Mouse (Mus musculus) thymus, postnatal 14 days (tissue): Measurements from ENCODE around the gene Chuk.
"Not testable (repeated sequence)": the region's sequence is repeated elsewhere in the genome, so short reads cannot be mapped to it uniquely, and the experiment has no call there.

Source experiments
- DNase-seq: peaks from one replicate; pipeline ENCODE4 v3.0.0; 2021

Chuk gene

DNA sequence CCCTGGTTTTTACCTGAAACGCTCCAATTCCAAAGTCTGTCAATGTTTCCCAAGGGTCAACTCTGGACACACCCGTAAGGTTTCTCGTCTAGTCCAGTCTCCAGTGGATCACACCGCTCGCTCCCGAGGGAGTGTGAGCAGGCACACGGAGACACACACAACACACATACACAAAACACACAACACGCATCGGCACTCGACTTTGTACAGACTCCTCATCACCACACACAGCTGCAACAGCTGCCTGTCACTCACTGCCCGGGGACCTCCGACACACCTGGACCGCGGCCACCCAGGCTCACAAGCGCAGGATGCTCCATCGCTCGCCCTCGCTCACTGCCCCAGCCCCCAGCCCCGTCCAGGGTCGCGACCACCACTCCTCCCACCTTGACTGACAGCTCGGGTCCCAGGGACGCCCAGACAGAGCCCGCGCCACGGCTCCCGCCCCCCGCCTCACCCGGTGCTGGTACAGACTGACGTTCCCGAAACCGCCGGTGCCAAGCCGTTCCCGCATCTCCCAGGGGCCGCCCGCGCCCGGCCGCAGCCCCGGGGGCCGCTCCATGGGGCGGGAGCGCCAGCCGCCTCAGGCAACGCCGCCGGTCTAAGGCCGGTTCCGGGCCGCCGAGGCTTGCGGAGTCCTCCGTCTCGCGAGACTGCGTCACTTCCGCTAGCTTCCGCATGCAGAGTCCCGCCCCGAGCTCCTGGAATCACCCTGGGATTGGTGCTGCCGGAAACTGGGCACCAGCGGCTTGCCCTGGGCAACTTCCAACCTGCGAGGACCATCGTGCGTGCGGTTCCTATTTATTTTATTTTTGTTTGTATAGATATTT lies at the start of gene Chuk:
Gene Chuk (minus strand): TSS at position 650 of the 830 bp plus-strand sequence.
- DNase-seq = peak; percentile 96

DNA sequence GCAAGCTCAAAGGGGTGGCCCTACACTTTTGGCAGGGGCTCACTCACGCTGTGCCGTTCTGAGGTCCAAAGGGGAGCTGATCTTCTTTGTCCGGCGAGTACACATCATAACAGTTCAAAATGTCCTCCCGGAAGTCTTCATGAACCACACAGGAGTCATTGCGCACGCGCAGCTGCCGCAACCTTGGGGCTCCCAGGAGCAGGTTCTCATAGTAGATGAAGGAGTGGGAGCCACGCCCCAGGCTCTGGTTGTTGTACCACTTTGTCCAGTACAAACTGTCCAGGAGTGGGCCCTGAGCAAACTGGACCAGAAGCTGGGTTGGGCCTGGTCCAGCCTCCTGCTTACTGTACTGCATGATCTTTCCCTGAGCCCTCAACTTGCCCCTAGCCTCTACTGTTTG lies 49.7 kb upstream of the Chuk start:
- DNase-seq = no peak

DNA sequence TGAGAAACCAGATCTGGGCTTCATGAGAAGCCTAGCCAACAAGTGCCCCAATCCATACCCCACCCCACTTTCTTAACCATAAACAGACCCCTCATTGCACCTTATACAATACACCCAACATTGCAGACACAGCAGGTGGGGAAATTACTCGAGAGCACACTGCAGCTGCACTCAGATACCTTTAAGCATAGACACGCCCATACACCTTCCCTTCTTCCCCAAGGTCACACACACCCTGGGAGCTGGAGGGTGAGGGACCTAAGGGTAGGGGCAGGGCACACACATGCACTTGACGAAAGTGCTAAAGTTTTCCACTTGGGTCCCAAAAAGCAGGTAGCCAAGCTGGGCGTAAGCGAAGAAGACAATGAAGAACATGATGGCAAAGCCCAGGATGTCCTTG lies 46.5 kb upstream of the Chuk start:
- DNase-seq = no peak

DNA sequence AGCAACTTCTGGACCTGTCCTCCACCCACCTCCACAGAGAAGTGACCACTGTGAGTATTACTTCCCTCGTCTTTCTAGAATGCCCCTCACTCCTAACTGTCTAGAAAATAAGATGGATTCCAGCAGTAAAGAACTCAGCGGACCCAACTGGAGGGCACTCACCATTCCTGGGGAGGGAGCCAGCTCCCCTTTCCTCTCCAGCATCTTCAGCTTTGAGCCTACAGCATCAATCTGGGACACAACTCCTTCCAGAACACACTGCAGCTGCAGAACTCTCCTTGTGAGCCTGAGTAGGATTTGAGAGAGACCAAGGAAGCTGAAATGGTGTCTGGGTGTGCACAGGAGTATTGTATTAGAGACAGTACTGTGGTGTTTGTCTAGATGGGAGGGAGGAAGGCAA lies 41.7 kb upstream of the Chuk start:
- DNase-seq = no peak

DNA sequence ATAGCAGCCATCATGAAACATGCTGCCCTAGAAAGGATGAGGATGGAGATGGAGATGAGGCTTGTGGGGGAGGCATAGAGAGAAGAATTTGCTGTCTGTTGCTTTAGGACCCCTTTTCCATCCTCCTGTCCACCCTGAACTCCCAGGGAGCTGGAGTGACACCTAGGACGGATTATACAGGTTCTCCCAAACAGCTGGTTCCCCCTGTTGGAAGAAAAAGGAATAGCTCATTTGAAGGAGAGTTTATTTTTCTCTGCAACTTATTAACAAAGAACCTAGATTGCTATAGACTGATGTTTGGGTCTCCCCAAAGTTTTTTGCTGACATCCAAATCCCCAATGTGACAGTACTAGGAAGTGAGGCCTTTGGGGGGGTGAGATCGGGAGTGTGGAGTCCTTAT lies 41.1 kb upstream of the Chuk start:
- DNase-seq = no peak

DNA sequence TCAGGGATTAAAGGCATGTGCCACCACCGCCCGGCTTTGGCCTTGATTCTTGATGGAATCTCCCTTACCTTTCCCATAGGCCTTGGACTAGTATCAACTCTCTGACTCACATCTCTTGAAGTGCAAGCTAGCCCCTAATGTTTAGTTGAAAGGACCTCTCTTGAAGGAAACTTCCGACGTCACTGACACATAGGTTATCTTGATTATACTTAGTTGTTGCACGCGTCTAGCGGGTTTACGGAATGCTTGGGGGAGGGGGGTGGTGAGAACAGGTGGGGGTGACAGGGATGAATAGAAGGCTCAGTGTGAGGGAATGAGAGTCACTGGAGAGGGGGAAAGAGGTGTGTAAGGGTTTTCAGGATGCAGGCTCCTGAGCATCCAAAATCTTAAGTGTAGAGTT lies 39.7 kb upstream of the Chuk start:
- peak; percentile 13 for DNase-seq

DNA sequence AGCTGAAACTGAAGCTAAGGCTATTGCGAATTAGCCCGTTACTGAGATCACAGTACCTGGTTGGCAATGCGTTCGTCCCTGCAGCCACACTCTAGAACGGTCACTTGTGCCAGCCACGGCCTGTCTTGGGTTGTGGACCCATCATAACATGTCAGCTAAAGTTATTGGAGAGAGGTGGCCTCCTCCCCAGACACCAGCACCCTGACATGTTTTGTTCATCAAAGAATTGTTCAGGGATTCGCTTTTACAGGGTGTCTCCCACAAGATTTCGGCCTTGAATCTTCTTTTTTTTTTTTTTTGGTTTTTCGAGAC lies 39.2 kb upstream of the Chuk start:
- DNase-seq = no peak

DNA sequence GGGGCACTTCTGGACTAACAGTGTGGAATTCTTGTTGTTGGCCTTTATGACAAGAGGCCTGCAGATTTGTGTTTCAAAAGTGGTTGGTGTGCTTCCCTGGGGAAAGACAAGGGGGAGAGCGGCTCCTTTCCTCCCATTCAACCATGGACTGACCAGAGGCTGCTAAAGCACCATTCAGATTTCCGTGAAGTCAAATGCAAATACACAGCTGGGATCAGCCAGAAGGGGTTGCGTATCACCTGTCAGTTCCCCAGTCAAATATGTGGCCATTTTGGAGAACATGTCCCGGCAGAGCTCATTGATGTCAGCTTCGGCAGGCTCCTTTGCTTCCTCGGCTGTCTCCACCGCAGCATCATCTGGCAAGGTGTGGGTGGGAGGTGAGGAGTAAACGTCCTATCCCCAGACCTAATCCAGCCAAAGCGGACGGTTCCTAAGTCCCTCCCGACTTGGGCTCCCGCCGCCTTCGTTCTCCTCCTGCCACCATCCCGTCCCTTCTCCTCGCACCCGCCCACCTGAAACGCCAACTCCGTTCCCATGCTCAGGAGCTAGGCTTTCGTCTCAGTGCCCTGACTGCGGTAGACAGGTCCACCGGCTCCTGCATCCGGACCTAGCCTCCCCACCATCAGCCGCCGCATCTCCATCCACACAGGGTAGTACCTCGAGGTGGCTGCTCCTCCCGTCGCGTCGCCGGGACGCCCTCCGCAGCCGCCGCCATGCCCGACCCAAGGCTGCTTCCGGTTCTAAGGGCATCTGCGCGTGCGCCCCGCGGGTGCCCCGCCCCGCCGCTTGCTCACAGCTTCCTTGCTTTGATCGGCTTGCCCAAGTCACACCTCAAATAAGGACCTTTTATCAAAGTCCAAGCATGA lies 38.7 kb upstream of the Chuk start, which contains the start of gene Bloc1s2:
Gene Bloc1s2 (minus strand): TSS at position 745 of the 866 bp plus-strand sequence.
- DNase-seq = peak; percentile 94

DNA sequence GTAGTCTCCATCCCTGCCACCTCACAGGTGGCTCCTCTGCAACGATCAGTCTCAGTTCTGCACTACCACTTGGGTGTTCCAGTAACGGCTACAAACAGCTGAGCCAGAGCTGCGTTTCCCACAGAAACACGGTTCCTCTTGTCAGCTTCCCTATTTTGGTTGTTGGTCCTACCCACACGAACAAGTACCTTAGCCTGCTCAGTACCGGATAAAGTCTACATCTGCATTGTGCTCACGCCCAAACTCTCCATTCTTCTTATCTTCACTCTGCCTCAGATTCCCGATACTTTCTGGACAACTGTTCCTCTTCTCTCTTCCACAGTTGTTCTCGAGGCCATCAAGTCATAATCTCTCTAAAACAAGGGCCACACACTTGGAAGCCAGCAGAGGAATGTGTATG lies 37.1 kb upstream of the Chuk start:
- no peak for DNase-seq

DNA sequence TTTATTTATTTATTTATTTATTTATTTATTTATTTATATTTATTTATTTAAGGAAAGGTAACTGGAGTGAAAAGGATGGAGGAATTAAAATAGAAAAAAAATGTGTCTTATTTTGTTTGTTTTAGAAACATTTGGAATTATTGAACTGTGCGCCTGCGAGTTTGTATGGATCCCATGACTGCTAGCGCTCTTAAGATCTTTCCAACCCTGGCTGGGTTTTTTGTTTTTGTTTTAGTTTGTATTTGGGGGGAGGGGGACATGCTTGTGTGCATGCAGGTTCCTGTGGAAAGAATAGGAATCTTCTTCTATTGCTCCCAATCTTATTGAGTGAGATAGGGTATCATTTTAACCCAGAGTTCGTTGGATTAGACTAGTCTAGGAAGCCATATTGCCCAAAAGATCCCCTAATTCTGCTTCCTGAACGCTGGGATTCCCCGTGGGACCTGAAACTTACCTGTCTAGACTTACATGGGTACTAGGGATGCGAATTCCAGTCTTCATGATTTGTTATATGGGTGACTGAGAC lies 28.7 kb upstream of the Chuk start:
- DNase-seq = no peak

DNA sequence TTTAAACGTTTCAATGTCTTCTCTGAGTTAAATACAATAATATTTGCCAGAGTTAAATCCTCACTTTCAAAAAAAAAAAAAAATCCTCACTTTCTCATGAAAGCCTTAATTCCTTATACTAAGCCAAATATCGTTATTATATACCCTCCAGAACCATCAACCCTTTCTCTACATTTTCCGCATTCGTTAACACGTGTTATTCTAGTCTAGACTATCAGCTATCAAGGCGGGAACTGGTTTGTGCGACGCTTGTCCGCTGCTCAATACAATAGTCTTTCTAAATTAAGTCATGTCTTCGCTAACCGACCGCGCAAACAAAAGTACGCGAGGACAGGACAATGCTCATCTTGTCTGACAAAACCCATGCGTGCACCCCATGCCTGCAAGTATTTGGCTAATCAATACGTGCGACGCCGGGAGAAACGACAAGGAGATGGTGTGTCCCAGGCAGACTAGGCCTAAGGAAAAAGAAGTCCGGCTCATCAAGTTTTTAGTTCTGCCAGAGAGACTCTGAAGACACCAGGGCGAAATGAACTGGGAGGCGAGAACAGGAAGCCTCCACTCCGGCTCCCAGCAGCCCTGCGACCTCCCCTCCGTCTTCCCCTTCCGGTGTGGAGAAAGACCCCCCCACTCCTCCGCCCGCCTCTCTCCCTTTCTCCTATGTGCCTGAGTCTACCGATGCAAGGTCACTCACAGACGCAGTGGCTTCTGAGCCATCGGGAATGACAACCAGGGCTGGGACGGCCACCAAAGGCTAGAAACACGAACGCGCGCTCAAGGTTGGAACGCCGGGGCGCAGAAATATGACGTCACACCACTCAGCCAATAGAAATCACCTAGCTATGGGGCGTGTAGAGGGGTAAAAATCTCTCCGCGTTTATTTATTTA lies 28.0 kb upstream of the Chuk start, which contains the start of gene Cwf19l1:
Gene Cwf19l1 (minus strand): TSS at position 805 of the 888 bp plus-strand sequence.
- peak; percentile 85 for DNase-seq

DNA sequence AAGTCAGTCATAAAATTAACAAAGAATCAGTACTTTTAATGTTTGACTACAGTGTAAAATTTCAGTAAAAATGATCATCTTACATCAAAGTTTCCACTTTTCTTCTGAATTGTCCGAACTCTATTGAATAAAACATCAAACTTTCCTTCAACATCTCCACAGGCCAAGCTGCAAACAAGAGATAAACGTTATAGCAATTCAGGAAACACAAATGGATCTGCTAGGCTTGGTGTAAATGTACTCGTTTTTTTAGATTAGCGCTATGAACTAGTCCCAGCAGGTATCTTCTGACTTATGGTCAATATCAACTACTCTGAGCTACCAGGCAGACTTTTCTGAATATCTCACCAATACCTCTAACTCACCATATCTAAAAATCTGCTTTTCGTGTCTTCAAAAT lies 25.6 kb upstream of the Chuk start:
- DNase-seq = no peak

DNA sequence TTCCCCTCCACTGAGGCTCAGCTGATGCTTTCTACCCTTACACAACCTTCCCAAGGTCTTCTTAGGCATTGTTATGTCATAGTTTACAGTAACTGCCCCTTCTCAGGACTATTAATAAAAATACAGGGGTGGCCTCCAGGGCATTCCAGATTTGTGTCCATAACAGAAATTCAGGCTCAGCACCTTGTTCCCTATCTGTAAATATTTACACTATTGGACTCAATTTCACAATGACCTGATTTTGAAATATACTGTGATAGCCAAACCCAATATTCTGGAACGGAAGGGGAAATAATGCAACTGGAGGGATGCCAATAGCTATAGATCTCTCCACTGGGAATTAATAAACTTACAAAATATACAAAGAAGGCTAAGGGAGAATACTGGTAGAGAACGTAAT lies 21.3 kb upstream of the Chuk start:
- no peak for DNase-seq

DNA sequence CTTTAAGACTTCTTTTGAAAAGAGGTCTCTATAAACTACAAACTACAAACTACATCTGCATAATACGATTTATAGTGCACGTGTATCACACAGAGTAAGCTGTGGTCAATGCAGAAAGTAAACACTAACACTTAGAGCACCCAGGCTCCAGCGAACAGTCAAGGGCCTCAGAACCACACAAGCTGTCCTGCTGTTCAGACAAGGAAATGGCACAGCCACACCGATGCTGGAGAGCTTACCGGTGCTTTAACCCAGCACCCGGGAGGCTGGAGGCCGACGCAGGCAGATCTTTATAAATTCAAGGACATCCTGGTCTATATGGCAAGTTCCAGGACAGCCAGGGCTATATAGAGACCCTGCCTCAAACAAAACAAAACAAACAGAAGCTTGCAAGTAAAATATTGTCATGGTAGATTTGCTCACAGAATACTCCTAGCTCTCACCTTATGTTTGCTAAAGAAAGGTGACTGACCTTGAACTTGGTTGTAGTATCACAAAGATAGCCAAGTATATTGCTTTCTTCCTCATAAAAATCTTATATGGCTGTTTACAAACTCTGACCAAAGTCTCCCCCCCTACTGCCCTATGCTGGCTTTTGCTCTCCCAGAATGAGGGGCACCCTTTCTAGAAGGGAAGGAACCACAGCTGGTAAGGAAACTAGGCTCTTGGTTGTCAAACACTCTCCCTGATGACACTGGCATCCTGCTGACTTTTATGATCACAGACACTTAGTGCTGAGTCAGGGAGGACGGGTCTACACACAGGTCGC lies 20.6 kb upstream of the Chuk start:
- no peak for DNase-seq

DNA sequence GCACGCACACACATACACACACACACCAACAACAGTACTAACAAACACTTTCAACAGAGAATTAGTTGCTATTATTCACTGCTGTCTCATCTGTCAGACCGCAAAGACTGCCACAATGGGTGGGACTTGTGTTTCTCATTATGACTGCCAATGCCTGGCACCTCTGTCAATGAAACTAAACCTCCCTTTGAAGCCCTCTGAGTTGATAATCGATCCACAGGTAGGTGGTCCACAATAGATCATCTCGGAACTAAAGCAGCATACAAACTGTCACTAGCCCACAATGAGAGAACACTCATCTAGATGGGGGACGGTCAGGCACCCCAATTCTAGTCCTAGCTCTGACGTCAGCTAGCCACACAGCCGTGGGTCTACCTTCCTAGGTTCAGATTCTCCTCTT lies 13.9 kb upstream of the Chuk start:
- DNase-seq = no peak

DNA sequence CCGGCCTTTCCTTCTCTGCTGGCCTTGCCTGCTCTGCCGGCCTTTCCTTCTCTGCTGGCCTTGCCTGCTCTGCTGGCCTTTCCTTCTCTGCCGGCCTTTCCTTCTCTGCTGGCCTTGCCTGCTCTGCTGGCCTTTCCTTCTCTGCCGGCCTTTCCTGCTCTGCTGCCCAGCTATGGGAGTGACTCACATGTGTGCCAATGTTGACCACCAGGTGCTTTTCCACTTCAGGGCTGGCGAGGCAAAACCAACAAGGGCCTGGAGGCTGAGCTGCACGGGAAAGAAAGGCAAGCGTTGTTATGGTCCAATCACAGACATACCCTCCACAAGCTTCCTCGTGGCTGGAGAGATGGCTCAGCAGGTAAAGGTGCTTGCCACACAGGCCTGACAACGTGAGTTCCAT lies 13.4 kb upstream of the Chuk start:
- not testable (repeated sequence) for DNase-seq

DNA sequence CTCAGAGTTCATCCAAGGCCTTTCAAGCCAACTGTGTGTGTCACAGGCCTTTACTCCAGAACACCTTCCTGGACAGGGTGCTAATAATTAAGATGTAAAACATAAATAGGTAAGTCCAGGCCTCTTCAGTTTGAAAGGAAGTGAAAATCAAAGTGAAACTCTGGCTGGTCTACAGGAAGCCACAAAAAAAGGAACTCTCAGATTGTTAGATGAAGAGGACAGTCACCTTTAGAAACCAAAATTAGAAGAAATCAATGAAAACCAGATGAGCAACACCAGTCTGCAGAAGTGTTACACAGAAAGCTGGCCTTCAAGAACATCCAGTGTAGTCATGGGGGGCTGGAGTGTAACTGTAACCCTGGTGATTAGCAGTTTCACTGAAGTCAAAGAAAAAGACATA lies 10.5 kb upstream of the Chuk start:
- no peak for DNase-seq

DNA sequence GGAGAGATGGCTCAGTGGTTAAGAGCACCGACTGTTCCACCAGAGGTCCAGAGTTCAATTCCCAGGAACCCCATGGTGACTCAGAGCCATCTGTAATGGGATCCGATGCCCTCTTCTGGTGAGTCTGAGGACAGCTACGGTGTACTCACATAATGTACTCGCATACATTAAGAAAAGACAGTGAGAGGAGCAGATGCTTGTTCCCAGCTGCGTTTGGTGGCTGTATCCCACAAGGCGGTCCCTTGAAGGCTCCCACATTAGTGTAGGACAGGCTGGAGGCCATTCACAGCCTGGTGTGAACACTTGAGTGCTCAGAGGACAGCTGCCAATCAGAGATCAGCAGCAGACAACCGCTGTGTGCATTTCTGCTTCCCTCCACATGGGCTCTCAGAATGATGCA lies 4.4 kb upstream of the Chuk start:
- DNase-seq = no peak

DNA sequence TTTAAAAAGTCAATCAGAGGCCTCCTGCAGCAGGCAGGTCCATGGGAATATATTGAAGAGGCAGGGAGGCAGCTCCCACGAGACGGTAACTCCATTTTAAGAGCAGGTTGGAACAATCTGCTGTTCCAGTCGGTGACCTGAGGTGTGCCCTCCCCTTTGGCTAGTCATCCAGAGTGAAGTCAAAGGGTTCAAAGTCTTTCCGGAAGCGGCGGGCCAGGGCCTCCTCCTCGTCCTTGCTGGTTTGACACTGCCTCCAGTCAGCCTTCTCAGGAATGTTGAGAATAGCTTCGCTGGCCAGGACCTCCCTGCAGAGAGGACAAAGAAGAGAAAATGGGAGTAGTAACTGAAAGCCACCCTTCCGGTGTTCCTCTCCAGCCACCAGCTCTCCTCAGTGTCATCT lies 3.1 kb upstream of the Chuk start:
- DNase-seq = no peak

DNA sequence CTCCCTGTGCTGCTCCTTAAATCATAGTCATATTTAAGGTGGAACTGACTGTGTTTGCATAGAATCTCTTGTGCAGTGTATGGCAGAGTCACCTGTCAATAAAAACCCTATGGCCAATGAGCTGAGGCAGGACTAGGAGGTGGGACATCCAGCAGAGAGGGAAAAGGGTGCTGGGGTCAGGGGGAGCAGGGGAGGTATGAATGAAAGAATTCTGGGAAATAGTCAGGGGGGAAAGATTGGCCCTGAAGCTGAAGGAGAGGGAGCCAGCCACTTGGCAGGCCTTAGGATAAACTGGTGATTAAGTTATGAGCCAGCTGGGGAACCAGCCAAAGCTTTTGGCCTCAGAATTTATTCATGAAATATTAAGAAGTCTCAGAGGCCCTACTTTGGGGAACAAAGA lies 1.7 kb upstream of the Chuk start:
- no peak for DNase-seq

DNA sequence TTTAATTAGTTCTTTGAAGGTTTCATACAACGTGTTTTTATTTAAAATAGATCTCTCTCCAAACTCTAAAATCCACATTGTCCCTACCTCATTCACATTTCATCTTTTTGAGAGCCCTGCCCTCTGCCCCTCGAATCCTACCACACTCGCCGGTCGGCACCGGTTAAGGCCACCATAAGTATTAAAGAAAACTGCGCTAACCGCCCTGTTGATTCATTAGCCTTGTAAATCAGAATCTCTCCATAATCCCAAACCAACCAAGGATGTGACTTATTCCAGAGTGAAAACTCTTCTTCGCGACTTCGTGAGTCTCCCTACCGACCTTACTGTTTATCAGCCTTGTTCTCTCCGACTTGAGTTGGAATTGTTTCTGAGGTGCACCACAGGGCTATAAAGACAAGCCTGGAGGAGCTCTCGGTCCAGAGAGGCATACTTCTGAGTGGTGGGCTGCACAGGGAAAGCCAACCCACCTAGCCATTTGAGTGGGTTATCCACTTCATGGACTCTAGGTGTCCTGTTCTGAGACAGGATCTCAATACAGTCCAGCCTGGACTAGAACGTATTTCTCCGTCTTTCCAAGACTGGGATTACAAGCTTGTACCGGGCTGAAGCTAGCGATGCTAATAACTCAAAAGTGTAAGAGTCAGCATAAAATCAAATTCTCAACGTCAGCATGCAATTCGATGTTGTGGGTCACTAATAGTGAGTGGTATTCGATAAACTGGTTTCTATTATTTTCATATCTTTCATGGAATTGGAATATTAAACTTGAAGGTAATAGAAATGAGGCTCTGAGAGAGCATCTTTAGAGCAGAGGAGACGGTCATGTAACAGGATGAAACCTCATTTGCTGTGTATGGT lies 611 bp upstream of the Chuk start:
- DNase-seq = peak; percentile 13
